Mouse (Mus musculus) thymus, adult 2 months (tissue): Measurements from ENCODE around the gene Ank3. TPM values are rescaled to one million over a fixed set of nuclear protein-coding genes. Genes with fewer than 3 reads are reported as not detected.

Experiments
- DNase-seq: peaks from one replicate; pipeline ENCODE4 v3.0.0; 2021
- H3K27ac ChIP-seq: fragments of 200-500 bp; 2 replicates; pipeline ENCODE4 v1.5.1; 2012; ENCODE audit warnings: low read length, control low read depth; ENCODE audit not compliant: control insufficient read depth, insufficient read depth
- H3K27me3 ChIP-seq: fragments of 200-500 bp; 2 replicates; pipeline ENCODE4 v1.6.1; 2012; ENCODE audit warnings: mild to moderate bottlenecking, low read length, moderate library complexity, mixed read lengths; ENCODE audit not compliant: control insufficient read depth, insufficient read depth
- H3K36me3 ChIP-seq: fragments of 200-500 bp; 2 replicates; pipeline ENCODE4 v1.6.1; 2012; ENCODE audit warnings: mild to moderate bottlenecking, low read length, moderate library complexity; ENCODE audit not compliant: control insufficient read depth, insufficient read depth
- H3K4me1 ChIP-seq: fragments of 200-500 bp; replicated peaks from 2 replicates; pipeline ENCODE4 v1.6.1; 2012; ENCODE audit warnings: low read length; ENCODE audit not compliant: control insufficient read depth, insufficient read depth
- H3K4me3 ChIP-seq: fragments of 200-500 bp; 2 replicates; pipeline ENCODE4 v1.5.1; 2012; ENCODE audit warnings: mild to moderate bottlenecking, low read length, control low read depth, moderate library complexity; ENCODE audit not compliant: control insufficient read depth, insufficient read depth
- CTCF ChIP-seq: fragments of 200-500 bp; IDR thresholded peaks from 2 replicates; pipeline ENCODE4 v1.5.1; 2012; ENCODE audit warnings: mild to moderate bottlenecking, control low read depth, low read length, moderate library complexity, borderline replicate concordance; ENCODE audit not compliant: control insufficient read depth, poor library complexity, insufficient read depth; ENCODE audit errors: extremely low read depth
- POLR2A ChIP-seq: fragments of 200-500 bp; IDR thresholded peaks from 2 replicates; pipeline ENCODE4 v1.6.1; 2012; ENCODE audit warnings: mild to moderate bottlenecking, low read length, control low read depth, moderate library complexity; ENCODE audit not compliant: control insufficient read depth, poor library complexity, insufficient read depth; ENCODE audit errors: extremely low read depth
- WGBS: fragments of 180-500 bp; shearing (Covaris S2); methylation state at CpG from one replicate; pipeline ENCODE4 v1.1.7; 2018; 5-methylcytosine and 5-hydroxymethylcytosine counted together
- polyA plus RNA-seq: library from polyadenylated mRNA; depleted of rRNA; stranded (reverse); fragments of >200 nt; gene quantifications from 2 replicates; pipeline ENCODE4 v1.2.3, GENCODE M21; 2012

The Ank3 gene
- polyA plus RNA-seq, 1 experiment = 4.2 TPM

- Histone ChIP-seq H3K27ac (no peak overlapping the region), H3K4me1 (no peaks in the 10 kb centered on the region), H3K4me3 (no peak overlapping the region), H3K36me3 (no peaks in the 10 kb centered on the region), H3K27me3 (no peaks in the 10 kb centered on the region)
- 81% methylated on average over 2 of the region's 2 CpGs for WGBS
- DNase-seq = no peak
- TF ChIP-seq POLR2A = no peak
- no peak for TF ChIP-seq CTCF
Measured at GRCm38 (mm10) chr10:69709631-69710030, 311.1 kb downstream of the Ank3 start.

GRCm38 (mm10) chr10:69710802-69711201 lies 312.2 kb downstream of the Ank3 start:
- no peaks in the 10 kb centered on the region for H3K4me1 ChIP-seq
- TF ChIP-seq POLR2A (no peak), CTCF (no peak)
- 82% methylated on average over 5 of the region's 5 CpGs for WGBS
- no peak overlapping the region for H3K27ac ChIP-seq
- no peak for DNase-seq
- H3K36me3 ChIP-seq = no peaks in the 10 kb centered on the region
- no peak overlapping the region for H3K4me3 ChIP-seq
- H3K27me3 ChIP-seq = no peaks in the 10 kb centered on the region

GRCm38 (mm10) chr10:69716907-69717306 lies 318.3 kb downstream of the Ank3 start:
- Histone ChIP-seq H3K27ac (no peak overlapping the region), H3K27me3 (no peaks in the 10 kb centered on the region), H3K4me1 (no peaks in the 10 kb centered on the region), H3K36me3 (no peaks in the 10 kb centered on the region), H3K4me3 (no peak overlapping the region)
- DNase-seq = no peak
- no peak for TF ChIP-seq CTCF
- TF ChIP-seq POLR2A = no peak
- 62% methylated on average over 4 of the region's 4 CpGs for WGBS

- Histone ChIP-seq H3K36me3 (no peaks in the 10 kb centered on the region), H3K27ac (no peak overlapping the region), H3K4me3 (no peak overlapping the region), H3K27me3 (no peaks in the 10 kb centered on the region), H3K4me1 (no peaks in the 10 kb centered on the region)
- no peak for DNase-seq
- 86% methylated on average over 5 of the region's 5 CpGs for WGBS
- no peak for TF ChIP-seq CTCF
- TF ChIP-seq POLR2A = no peak
Measured at GRCm38 (mm10) chr10:69719421-69719820, 320.8 kb downstream of the Ank3 start.

- no peak overlapping the region for H3K4me3 ChIP-seq
- no peaks in the 10 kb centered on the region for H3K36me3 ChIP-seq
- no peak for TF ChIP-seq POLR2A
- no peak for TF ChIP-seq CTCF
- H3K4me1 ChIP-seq = no peaks in the 10 kb centered on the region
- no peak for DNase-seq
- 89% methylated on average over 12 of the region's 12 CpGs for WGBS
- no peaks in the 10 kb centered on the region for H3K27me3 ChIP-seq
- no peak overlapping the region for H3K27ac ChIP-seq
Measured at GRCm38 (mm10) chr10:69719901-69720415, 321.4 kb downstream of the Ank3 start.

GRCm38 (mm10) chr10:69720452-69720851 lies 321.9 kb downstream of the Ank3 start:
- Histone ChIP-seq H3K27ac (no peak overlapping the region), H3K4me1 (no peaks in the 10 kb centered on the region), H3K27me3 (no peaks in the 10 kb centered on the region), H3K4me3 (no peak overlapping the region), H3K36me3 (no peaks in the 10 kb centered on the region)
- WGBS = 95% methylated on average over 10 of the region's 10 CpGs
- TF ChIP-seq CTCF = no peak
- no peak for TF ChIP-seq POLR2A
- no peak for DNase-seq

- no peak for DNase-seq
- no peaks in the 10 kb centered on the region for H3K4me1 ChIP-seq
- no peak overlapping the region for H3K27ac ChIP-seq
- H3K36me3 ChIP-seq = no peaks in the 10 kb centered on the region
- WGBS = 59% methylated on average over 6 of the region's 6 CpGs
- H3K27me3 ChIP-seq = no peaks in the 10 kb centered on the region
- no peak overlapping the region for H3K4me3 ChIP-seq
- no peak for TF ChIP-seq POLR2A
- TF ChIP-seq CTCF = no peak
Measured at GRCm38 (mm10) chr10:69720899-69721490, 322.4 kb downstream of the Ank3 start.
